Mouse (Mus musculus) heart, postnatal 0 days (tissue): ENCODE results near the gene Arhgap23. TPM values are rescaled to one million over a fixed set of nuclear protein-coding genes. Genes with fewer than 3 reads are reported as not detected.

Experiments used
- ATAC-seq: fragments of 200-750 bp; cut with Nextera tagmentation; 2 replicates; pipeline ENCODE4 v1.8.0; 2017; ENCODE audit warnings: low read depth, moderate number of reproducible peaks, moderate library complexity; ENCODE audit not compliant: insufficient read depth
- DNase-seq: peaks from one replicate; pipeline ENCODE4 v3.0.0-alpha.2; 2016; ENCODE audit warnings: low spot score
- H3K27ac ChIP-seq: fragments of 300-500 bp; sonication (generic); 2 replicates; pipeline ENCODE4 v1.5.1; 2014; ENCODE audit warnings: low read depth, mild to moderate bottlenecking
- H3K27me3 ChIP-seq: fragments of 300-500 bp; sonication (generic); 2 replicates; pipeline ENCODE4 v1.6.1; 2014; ENCODE audit warnings: low read length, mixed read lengths; ENCODE audit not compliant: control insufficient read depth, insufficient read depth
- H3K36me3 ChIP-seq: fragments of 300-500 bp; sonication (generic); replicated peaks from 2 replicates; pipeline ENCODE4 v1.6.1; 2014; ENCODE audit warnings: low read length, mixed read lengths; ENCODE audit not compliant: control insufficient read depth, insufficient read depth
- H3K4me1 ChIP-seq: fragments of 300-500 bp; sonication (generic); 2 replicates; pipeline ENCODE4 v1.6.1; 2014; ENCODE audit warnings: antibody characterized with exemption; ENCODE audit not compliant: control insufficient read depth, insufficient read depth
- H3K4me2 ChIP-seq: fragments of 300-500 bp; sonication (generic); 2 replicates; pipeline ENCODE4 v1.6.1; 2014; ENCODE audit warnings: low read depth, mild to moderate bottlenecking, low read length, moderate library complexity
- H3K4me3 ChIP-seq: fragments of 300-500 bp; sonication (generic); 2 replicates; pipeline ENCODE4 v1.5.1; 2014; ENCODE audit warnings: low read depth, low read length
- H3K9ac ChIP-seq: fragments of 300-500 bp; sonication (generic); replicated peaks from 2 replicates; pipeline ENCODE4 v1.6.1; 2014; ENCODE audit warnings: low read depth, low read length, mixed read lengths
- H3K9me3 ChIP-seq: fragments of 300-500 bp; sonication (generic); replicated peaks from 2 replicates; pipeline ENCODE4 v1.6.1; 2016; ENCODE audit warnings: low read length; ENCODE audit not compliant: control insufficient read depth
- CTCF ChIP-seq: IDR thresholded peaks from 2 replicates; pipeline ENCODE4 v1.5.1; 2016; ENCODE audit warnings: antibody characterized with exemption, control low read depth, low read depth
- EP300 ChIP-seq: IDR thresholded peaks from 2 replicates; pipeline ENCODE4 v1.6.1; 2016; ENCODE audit warnings: antibody characterized with exemption, low read depth
- WGBS: fragments of 180-500 bp; shearing (Covaris S2); extraction: QIAGEN DNeasy Blood & Tissue Kit; methylation state at CpG from one replicate; pipeline ENCODE4 v1.1.7; 2014; 5-methylcytosine and 5-hydroxymethylcytosine counted together
- polyA plus RNA-seq: library from polyadenylated mRNA; unstranded; fragments of >200 nt; fragmentation: Nextera tagmentation; extraction: Ambion mirVana; gene quantifications from 2 replicates; pipeline ENCODE4 v1.2.1, GENCODE M21; 2015
- total RNA-seq: library from RNA; depleted of rRNA; stranded (reverse); fragments of >200 nt; gene quantifications from 2 replicates; pipeline ENCODE4 v1.2.3, GENCODE M21; 2014; ENCODE audit warnings: low replicate concordance

Gene Arhgap23
- total and polyA plus RNA-seq, 2 experiments from 2014 or later: 3.8 to 44.0 TPM

DNA sequence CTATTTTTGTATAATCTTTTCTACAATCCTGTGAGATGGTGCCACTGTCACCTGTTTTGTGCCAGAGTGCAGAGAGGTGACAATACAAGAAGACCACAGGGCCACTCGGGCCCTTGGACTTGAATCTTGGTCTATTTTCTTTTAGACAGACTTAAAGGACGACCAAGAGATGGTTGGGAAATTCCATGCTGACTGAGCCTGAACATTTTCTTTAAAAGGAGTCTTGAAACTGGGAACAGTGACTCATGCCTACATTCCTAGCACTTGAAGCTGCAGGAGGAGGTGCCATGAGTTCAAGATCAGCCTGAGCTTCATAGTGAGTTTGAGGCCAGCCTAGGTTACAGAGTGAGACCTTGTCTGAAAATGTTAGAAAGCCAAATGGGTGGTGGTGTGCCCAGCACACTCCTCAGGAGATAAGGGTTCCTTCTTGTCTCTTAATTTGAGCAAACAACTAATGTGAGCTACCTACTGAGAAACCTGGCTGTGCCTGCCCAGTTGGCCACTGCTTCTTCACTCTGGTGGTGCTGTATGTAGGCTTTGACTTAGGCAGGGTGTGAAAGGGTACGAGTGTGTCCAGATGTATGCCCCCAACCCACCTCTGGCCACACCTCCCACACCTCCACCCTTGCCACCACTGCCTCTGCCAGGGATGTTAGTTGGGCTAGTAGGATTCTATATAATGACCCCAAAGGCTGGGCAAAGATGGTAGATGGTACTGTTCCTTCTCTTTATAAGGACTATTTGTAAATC, 13.5 kb upstream of the Arhgap23 start:
- H3K4me3 ChIP-seq: no peak overlapping the region
- ATAC-seq: no peak
- H3K4me1 ChIP-seq: peaks cover 28% of the 10 kb centered on the region
- DNase-seq: no peak
- H3K4me2 ChIP-seq: no peak overlapping the region
- no peaks in the 10 kb centered on the region for H3K27me3 ChIP-seq
- H3K27ac ChIP-seq: no peak overlapping the region
- H3K36me3 ChIP-seq: no peaks in the 10 kb centered on the region
- TF ChIP-seq CTCF (no peak), EP300 (no peak)
- no peaks in the 10 kb centered on the region for H3K9me3 ChIP-seq
- 73% methylated on average over 3 of the region's 3 CpGs for WGBS
- H3K9ac ChIP-seq: no peak overlapping the region

DNA sequence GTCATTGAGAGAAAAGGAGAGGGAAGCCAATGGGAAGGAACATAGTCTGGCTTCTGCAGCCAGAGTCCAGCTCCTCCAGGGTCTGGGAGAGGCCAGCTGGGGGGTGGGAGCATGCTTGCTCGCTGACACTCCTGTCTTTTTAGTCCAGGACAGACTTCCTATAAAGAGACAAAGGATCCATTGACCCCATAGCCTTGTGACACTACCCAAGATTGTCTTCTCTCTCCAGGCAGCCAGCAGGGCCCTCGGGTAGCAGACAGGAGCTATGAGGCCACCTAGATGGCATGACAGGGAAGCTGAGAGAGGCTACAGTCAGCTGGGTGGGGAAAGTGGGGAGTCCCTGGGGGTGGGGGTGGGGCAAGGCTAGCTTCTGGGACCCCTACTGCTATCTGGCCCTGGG, 12.6 kb upstream of the Arhgap23 start:
- ATAC-seq: no peak

DNA sequence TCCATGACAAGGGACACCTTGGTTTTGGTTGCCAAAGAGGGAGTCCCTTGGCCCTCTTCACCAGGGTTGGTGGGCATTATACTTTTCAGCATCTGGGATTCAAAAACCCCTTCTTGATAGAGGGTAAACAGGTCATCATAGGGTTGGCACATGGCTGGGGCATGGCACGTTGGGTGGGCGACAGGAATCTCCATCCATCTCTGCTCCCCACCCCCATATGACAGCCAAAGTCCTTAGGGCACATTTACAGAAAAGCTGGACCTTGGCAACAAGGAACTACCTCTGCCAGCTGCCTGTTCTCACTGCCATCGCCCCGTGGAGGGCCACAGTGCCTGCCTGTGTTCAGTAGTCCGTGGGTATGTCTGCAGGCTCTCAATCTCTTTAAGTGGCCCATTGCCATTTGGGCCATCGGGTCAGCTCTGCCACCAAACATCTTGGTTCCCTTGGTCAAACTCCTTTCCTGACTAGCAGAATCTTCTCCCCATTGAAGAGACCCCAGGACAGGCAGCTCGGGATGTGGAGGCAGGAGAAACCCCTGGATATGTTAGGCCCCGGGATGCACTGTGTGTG, 11.6 kb upstream of the Arhgap23 start:
- WGBS: 44% methylated on average over 8 of the region's 8 CpGs
- Histone ChIP-seq H3K4me1 (peaks cover 33% of the 10 kb centered on the region), H3K4me2 (peak overlapping the region; percentile 94), H3K9ac (no peak overlapping the region), H3K4me3 (peak overlapping the region; percentile 51), H3K9me3 (no peaks in the 10 kb centered on the region), H3K36me3 (no peaks in the 10 kb centered on the region), H3K27ac (no peak overlapping the region), H3K27me3 (no peaks in the 10 kb centered on the region)
- TF ChIP-seq CTCF (no peak), EP300 (no peak)
- ATAC-seq: no peak
- DNase-seq: no peak

More for the DNA sequence above, 12.6 kb upstream of the Arhgap23 start:
- H3K9me3 ChIP-seq: no peaks in the 10 kb centered on the region
- H3K4me2 ChIP-seq: no peak overlapping the region
- H3K9ac ChIP-seq: no peak overlapping the region
- no peak overlapping the region for H3K27ac ChIP-seq
- no peaks in the 10 kb centered on the region for H3K27me3 ChIP-seq
- 55% methylated on average over 2 of the region's 2 CpGs for WGBS
- no peak for DNase-seq
- no peak overlapping the region for H3K4me3 ChIP-seq
- peaks cover 33% of the 10 kb centered on the region for H3K4me1 ChIP-seq
- no peaks in the 10 kb centered on the region for H3K36me3 ChIP-seq
- TF ChIP-seq EP300 (no peak), CTCF (no peak)

DNA sequence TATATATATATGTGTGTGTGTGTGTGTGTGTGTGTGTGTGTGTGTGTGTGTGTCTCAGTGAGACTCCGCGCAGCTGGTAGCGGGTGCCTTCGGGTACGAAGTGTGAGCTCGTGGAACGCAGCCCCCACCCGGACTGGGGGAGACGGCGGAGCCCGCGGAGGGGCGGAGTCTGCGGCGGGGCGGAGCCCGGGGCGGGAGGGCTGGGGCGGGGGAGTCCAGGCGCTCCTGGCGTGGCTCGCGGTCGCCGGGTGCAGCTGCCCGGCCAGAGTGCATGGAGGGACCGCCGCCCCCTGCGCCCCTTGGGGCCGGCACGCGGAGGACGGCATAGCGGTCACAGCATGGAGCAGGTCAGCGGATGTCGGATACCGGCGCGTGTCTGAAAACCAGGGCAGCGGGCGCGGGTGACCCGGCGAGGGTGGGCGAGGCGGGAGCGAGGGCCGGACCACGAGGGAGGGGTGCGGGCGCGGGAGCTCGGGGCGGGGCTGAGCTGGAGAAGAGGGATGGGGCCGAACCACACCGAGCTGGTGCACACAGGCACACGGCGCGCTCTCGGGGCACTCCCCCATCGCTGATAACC, 11.1 kb upstream of the Arhgap23 start:
- H3K4me1 ChIP-seq: peaks cover 33% of the 10 kb centered on the region
- under 1% methylated on average over 52 of the region's 61 CpGs for WGBS
- peak overlapping the region; percentile 51 for H3K4me3 ChIP-seq
- H3K36me3 ChIP-seq: no peaks in the 10 kb centered on the region
- H3K27me3 ChIP-seq: no peaks in the 10 kb centered on the region
- H3K9ac ChIP-seq: peak overlapping the region; percentile 49
- no peaks in the 10 kb centered on the region for H3K9me3 ChIP-seq
- no peak overlapping the region for H3K27ac ChIP-seq
- peak overlapping the region; percentile 94 for H3K4me2 ChIP-seq
- DNase-seq (peak; percentile 33), ATAC-seq (peak; percentile 25)
- TF ChIP-seq EP300: no peak
- no peak for TF ChIP-seq CTCF

DNA sequence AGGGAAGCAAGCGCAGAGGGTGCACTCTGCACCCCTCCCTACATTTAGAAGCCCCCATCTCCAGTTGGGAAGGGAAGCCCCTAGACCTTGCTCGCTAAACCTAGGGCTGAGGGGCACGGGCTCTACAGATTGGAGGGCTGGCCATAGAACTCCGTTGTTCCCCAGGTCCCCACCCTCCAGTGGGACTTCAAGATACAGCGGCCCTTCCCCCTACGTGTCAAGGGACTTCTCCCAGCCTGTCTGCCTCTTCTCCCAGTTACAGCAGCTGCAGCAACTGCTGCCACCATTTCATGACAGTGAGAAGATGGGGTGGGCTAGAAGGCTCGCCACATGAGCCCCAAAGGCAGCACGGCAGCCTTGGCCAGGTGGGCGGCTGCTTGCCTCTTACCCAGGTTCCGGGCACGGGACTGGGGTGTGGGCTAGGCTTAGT, 10.6 kb upstream of the Arhgap23 start:
- WGBS: 5% methylated on average over 11 of the region's 11 CpGs
- no peak for TF ChIP-seq EP300
- TF ChIP-seq CTCF: no peak
- Histone ChIP-seq H3K9ac (peak overlapping the region; percentile 49), H3K4me1 (peaks cover 33% of the 10 kb centered on the region), H3K4me3 (peak overlapping the region; percentile 51), H3K27ac (no peak overlapping the region), H3K27me3 (no peaks in the 10 kb centered on the region), H3K9me3 (no peaks in the 10 kb centered on the region), H3K36me3 (no peaks in the 10 kb centered on the region), H3K4me2 (peak overlapping the region; percentile 94)
- DNase-seq (no peak), ATAC-seq (no peak)
